Mouse (Mus musculus) kidney, postnatal 10 days (tissue): ENCODE measurements at regions not wholly inside any gene's neighbourhood (a gene's known extent, or its start where the extent isn't known, plus 50 kb on each side); places are given as distances from the start of the nearest gene placed in this dataset.

ENCODE experiments used
- DNase-seq: peaks from one replicate; pipeline ENCODE4 v3.0.0; 2021; ENCODE audit warnings: mixed read lengths

GRCm38 (mm10) chr12:58441962-58442361 lies 172.9 kb upstream of the Clec14a start:
- DNase-seq = no peak

- DNase-seq = no peak
These were observed 171.6 kb upstream of the Clec14a start for GRCm38 (mm10) chr12:58440666-58441065.

DNA sequence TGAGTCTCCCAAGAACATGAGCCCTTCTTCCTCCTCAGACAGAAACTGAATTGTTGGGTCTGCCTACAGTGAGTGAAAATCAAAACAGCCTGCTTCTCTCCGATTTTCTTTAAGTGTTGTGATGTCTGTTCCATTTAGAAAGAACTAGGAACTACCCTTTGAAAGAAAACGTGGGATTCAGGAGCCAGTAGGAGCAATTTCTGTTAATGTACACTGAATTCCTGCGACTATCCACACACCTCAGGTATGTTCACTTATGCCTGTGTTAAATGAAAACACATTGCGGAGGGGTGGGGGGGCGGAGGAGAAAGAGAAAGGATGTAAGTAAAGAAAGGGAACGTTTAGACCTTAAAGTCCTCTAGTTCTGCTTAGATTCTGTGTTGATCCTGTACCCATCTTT lies 167.9 kb upstream of the Clec14a start:
- no peak for DNase-seq

DNA sequence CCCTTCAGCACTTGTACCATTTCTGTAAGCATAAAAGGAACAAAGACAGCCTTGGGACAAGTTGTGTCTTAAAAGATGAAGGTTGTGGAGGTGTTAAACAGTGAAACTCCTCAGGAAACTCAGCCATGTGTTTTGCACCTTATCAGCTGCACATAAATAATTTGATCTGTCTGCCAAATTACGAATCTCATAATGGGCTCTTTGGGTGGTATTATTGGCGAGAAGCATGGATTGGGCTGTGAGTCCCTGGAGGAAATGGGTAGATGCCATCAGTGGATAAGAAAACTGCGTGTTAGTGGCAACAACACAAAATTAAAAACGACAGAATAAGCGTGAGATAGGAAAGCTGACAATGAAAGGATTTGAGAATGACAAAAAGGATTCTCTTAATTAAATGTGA lies 165.4 kb upstream of the Clec14a start:
- DNase-seq = no peak

DNA sequence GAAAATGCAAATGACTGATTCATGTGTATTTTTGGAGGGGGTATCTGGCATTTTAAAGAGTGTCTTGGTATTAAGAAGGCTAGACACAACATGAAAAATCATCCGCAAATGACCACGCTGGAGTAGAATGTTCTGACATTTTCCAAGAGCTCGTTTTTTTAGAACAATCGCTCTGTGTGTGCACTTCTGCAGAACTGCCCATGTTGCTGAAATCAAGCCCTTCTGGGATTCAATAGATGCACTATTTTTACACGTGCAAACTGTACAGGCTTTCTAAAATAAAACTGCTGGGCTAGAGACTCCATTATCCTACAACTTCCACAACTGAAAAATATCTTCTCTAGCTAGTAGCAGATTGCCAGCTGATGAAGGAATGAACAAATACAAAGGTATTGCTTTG lies 160.8 kb upstream of the Clec14a start:
- DNase-seq = no peak

GRCm38 (mm10) chr12:58426758-58427157 lies 157.7 kb upstream of the Clec14a start:
- DNase-seq = no peak

GRCm38 (mm10) chr12:58425961-58426360 lies 156.9 kb upstream of the Clec14a start:
- DNase-seq = peak; percentile 43

DNA sequence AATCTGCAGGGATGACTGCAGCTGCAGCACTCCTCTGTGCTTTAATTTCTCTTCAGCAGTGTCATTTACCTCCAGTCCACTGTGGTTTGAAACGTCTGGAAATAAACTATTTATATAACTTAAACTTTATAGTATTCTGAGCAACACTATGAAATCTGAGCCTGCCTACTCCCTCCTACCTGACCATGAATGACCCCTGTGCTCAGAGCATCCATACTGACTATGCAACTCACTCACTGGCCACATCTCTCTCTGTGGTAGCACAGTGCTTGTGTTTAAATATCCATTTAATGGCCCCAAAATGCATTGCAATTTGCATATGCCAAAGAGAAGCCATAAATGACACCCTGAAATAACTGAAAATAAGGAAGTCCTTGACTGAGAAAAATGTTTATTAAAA lies 154.5 kb upstream of the Clec14a start:
- no peak for DNase-seq

DNA sequence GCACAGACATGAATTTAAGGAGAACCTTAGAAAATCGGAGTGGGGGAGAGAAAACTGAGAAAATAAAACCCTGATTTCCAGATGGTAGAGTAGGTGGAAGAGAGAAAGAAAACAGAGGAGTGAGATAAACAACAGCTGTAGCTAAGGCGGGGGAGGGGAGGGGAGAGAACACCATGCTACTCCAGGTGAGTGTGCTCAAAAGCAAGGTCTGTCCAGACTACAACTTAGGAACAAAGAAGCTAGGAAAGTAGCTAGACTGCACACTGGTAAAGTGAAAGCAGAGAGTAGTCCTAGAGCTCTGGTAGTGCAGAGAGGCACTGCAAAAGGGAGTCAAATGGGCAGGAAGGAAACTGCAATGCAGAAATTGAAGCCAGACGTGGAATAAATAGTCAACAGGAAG lies 132.8 kb upstream of the Clec14a start:
- no peak for DNase-seq

DNA sequence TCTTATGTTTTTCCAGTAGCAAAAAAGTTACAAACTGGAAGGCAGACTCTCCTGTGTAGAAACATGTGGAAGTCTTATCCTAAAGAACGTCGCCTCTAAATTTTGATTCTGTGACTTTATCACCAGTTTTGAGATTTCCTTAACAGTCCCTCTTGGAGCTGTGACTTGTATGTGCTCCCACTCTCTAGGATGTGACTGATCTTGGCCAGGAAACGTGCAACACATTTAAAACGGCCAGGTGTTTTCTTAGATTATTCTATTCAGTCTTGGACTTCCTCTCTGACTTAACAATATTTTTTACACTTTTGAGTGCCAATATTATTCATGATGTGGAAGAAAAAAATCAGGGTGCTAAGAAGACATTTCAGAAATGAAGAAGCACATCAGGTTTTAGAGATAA lies 91.2 kb upstream of the Clec14a start:
- DNase-seq = no peak

GRCm38 (mm10) chr12:58334163-58334562 lies 65.1 kb upstream of the Clec14a start:
- DNase-seq = peak; percentile 5

- DNase-seq = no peak
These were observed 60.8 kb upstream of the Clec14a start for GRCm38 (mm10) chr12:58329913-58330312.

GRCm38 (mm10) chr12:58323953-58324352 lies 54.9 kb upstream of the Clec14a start:
- no peak for DNase-seq
